Mouse (Mus musculus) midbrain, embryonic 14.5 days (tissue): Measurements from ENCODE around the gene Uchl4. TPM values are rescaled to one million over a fixed set of nuclear protein-coding genes. Genes with fewer than 3 reads are reported as not detected.

ENCODE experiments used
- ATAC-seq: fragments of 200-750 bp; cut with Nextera tagmentation; 2 replicates; pipeline ENCODE4 v1.8.0; 2017; ENCODE audit warnings: moderate number of reproducible peaks, moderate library complexity; ENCODE audit not compliant: low FRiP score, low TSS enrichment
- DNase-seq: peaks from one replicate; pipeline ENCODE4 v3.0.0-alpha.2; 2015
- H3K27ac ChIP-seq: fragments of 300-500 bp; sonication (generic); replicated peaks from 2 replicates; pipeline ENCODE4 v1.5.1; 2014; ENCODE audit warnings: mild to moderate bottlenecking, low read depth, low read length, moderate library complexity
- H3K27me3 ChIP-seq: fragments of 300-500 bp; sonication (generic); 2 replicates; pipeline ENCODE4 v1.6.1; 2014; ENCODE audit warnings: low read length, control low read depth, mixed read lengths; ENCODE audit not compliant: control insufficient read depth, insufficient read depth
- H3K36me3 ChIP-seq: fragments of 300-500 bp; sonication (generic); 2 replicates; pipeline ENCODE4 v1.6.1; 2014; ENCODE audit warnings: low read length, control low read depth; ENCODE audit not compliant: control insufficient read depth, insufficient read depth
- H3K4me1 ChIP-seq: fragments of 300-500 bp; sonication (generic); 2 replicates; pipeline ENCODE4 v1.6.1; 2014; ENCODE audit warnings: mild to moderate bottlenecking, antibody characterized with exemption, low read length, control low read depth; ENCODE audit not compliant: control insufficient read depth, insufficient read depth
- H3K4me2 ChIP-seq: fragments of 300-500 bp; sonication (generic); 2 replicates; pipeline ENCODE4 v1.6.1; 2014; ENCODE audit warnings: mild to moderate bottlenecking, low read length, moderate library complexity
- H3K4me3 ChIP-seq: fragments of 300-500 bp; sonication (generic); replicated peaks from 2 replicates; pipeline ENCODE4 v1.5.1; 2014; ENCODE audit warnings: low read depth, low read length
- H3K9ac ChIP-seq: fragments of 300-500 bp; sonication (generic); replicated peaks from 2 replicates; pipeline ENCODE4 v1.6.1; 2014; ENCODE audit warnings: mild to moderate bottlenecking, low read length, moderate library complexity
- H3K9me3 ChIP-seq: fragments of 300-500 bp; sonication (generic); 2 replicates; pipeline ENCODE4 v1.6.1; 2016; ENCODE audit warnings: low read length, control low read depth, mixed read lengths; ENCODE audit not compliant: control insufficient read depth
- WGBS: fragments of 180-500 bp; shearing (Covaris S2); extraction: QIAGEN DNeasy Blood & Tissue Kit; methylation state at CpG from one replicate; pipeline ENCODE4 v1.1.7; 2014; 5-methylcytosine and 5-hydroxymethylcytosine counted together
- polyA plus RNA-seq: library from polyadenylated mRNA; unstranded; fragments of >200 nt; fragmentation: Nextera tagmentation; extraction: Ambion mirVana; gene quantifications from 2 replicates; pipeline ENCODE4 v1.2.1, GENCODE M21; 2014

Uchl4 gene
- polyA plus RNA-seq, 1 experiment from 2014 or later = 2.9 TPM

- Histone ChIP-seq H3K4me1 (peaks cover 9% of the 10 kb centered on the region; the same call in 1 of the 2 replicates), H3K4me2 (no peak overlapping the region), H3K27me3 (no peaks in the 10 kb centered on the region), H3K27ac (no peak overlapping the region), H3K36me3 (no peaks in the 10 kb centered on the region), H3K9me3 (no peaks in the 10 kb centered on the region), H3K9ac (no peak overlapping the region), H3K4me3 (no peak overlapping the region)
- no peak for ATAC-seq
- DNase-seq = no peak
- 62% methylated on average over 2 of the region's 2 CpGs for WGBS
These were observed 5.1 kb downstream of the Uchl4 start for GRCm38 (mm10) chr9:64240116-64240515.

GRCm38 (mm10) chr9:64240681-64241080 lies 5.7 kb downstream of the Uchl4 start:
- no peak overlapping the region for H3K9ac ChIP-seq
- peaks cover 9% of the 10 kb centered on the region; the same call in 1 of the 2 replicates for H3K4me1 ChIP-seq
- ATAC-seq (no peak), DNase-seq (no peak)
- WGBS = 59% methylated on average over 8 of the region's 8 CpGs
- no peak overlapping the region for H3K4me2 ChIP-seq
- no peaks in the 10 kb centered on the region for H3K36me3 ChIP-seq
- no peak overlapping the region for H3K4me3 ChIP-seq
- H3K27me3 ChIP-seq = no peaks in the 10 kb centered on the region
- H3K9me3 ChIP-seq = no peaks in the 10 kb centered on the region
- H3K27ac ChIP-seq = 0 out of 2 replicates have a peak overlapping the region, but pooled peaks have one; percentile 20

- 81% methylated on average over 6 of the region's 6 CpGs for WGBS
- no peak for DNase-seq
These were observed 7.4 kb downstream of the Uchl4 start for GRCm38 (mm10) chr9:64242381-64242831.

GRCm38 (mm10) chr9:64249371-64249770 lies 14.4 kb downstream of the Uchl4 start:
- no peaks in the 10 kb centered on the region for H3K27me3 ChIP-seq
- H3K4me1 ChIP-seq = peaks cover 11% of the 10 kb centered on the region
- H3K4me3 ChIP-seq = no peak overlapping the region
- no peaks in the 10 kb centered on the region for H3K36me3 ChIP-seq
- H3K27ac ChIP-seq = no peak overlapping the region
- no peaks in the 10 kb centered on the region for H3K9me3 ChIP-seq
- WGBS = 85% methylated on average over 1 of the region's 1 CpGs
- H3K4me2 ChIP-seq = no peak overlapping the region
- DNase-seq (no peak), ATAC-seq (no peak)
- no peak overlapping the region for H3K9ac ChIP-seq

More at GRCm38 (mm10) chr9:64242381-64242831, 7.4 kb downstream of the Uchl4 start:
- no peaks in the 10 kb centered on the region for H3K9me3 ChIP-seq
- H3K9ac ChIP-seq = no peak overlapping the region
- no peaks in the 10 kb centered on the region for H3K27me3 ChIP-seq
- no peak for ATAC-seq
- H3K36me3 ChIP-seq = no peaks in the 10 kb centered on the region
- H3K4me2 ChIP-seq = no peak overlapping the region
- no peak overlapping the region for H3K4me3 ChIP-seq
- peaks cover 9% of the 10 kb centered on the region; the same call in 1 of the 2 replicates for H3K4me1 ChIP-seq
- no peak overlapping the region for H3K27ac ChIP-seq

- no peaks in the 10 kb centered on the region for H3K27me3 ChIP-seq
- ATAC-seq = no peak
These were observed 15.2 kb downstream of the Uchl4 start for GRCm38 (mm10) chr9:64250111-64250730.

GRCm38 (mm10) chr9:64252591-64253020 lies 17.6 kb downstream of the Uchl4 start:
- no peaks in the 10 kb centered on the region for H3K9me3 ChIP-seq
- no peaks in the 10 kb centered on the region for H3K27me3 ChIP-seq
- ATAC-seq = no peak
- peak overlapping the region; percentile 89 for H3K4me3 ChIP-seq
- H3K9ac ChIP-seq = peak overlapping the region; percentile 84
- peak overlapping the region; percentile 87 for H3K27ac ChIP-seq
- peak overlapping the region; percentile 91 for H3K4me2 ChIP-seq
- peaks cover 11% of the 10 kb centered on the region for H3K4me1 ChIP-seq
- WGBS = under 1% methylated on average over 16 of the region's 16 CpGs
- H3K36me3 ChIP-seq = no peaks in the 10 kb centered on the region
- peak; percentile 40 for DNase-seq

More at GRCm38 (mm10) chr9:64250111-64250730, 15.2 kb downstream of the Uchl4 start:
- Histone ChIP-seq H3K9ac (no peak overlapping the region), H3K27ac (no peak overlapping the region), H3K4me2 (no peak overlapping the region), H3K9me3 (no peaks in the 10 kb centered on the region), H3K4me3 (no peak overlapping the region), H3K36me3 (no peaks in the 10 kb centered on the region), H3K4me1 (peaks cover 11% of the 10 kb centered on the region)
- DNase-seq = no peak

- Histone ChIP-seq H3K27me3 (no peaks in the 10 kb centered on the region), H3K9me3 (no peaks in the 10 kb centered on the region), H3K9ac (peak within 1 kb of the TSS; percentile 84), H3K4me1 (peaks cover 11% of the 10 kb centered on the region), H3K4me3 (peak within 1 kb of the TSS; percentile 89), H3K4me2 (peak within 1 kb of the TSS; percentile 91), H3K27ac (peak within 1 kb of the TSS; percentile 87), H3K36me3 (no peaks in the 10 kb centered on the region)
- DNase-seq = peak; percentile 100
- peak; percentile 97 for ATAC-seq
- under 1% methylated on average over 88 of the region's 89 CpGs for WGBS
These were observed 18.3 kb downstream of the Uchl4 start, which contains the start of gene Map2k1 for GRCm38 (mm10) chr9:64253021-64253904. Gene Map2k1 (minus strand): TSS chr9:64253631.

GRCm38 (mm10) chr9:64255422-64255821 lies 20.4 kb downstream of the Uchl4 start:
- H3K9me3 ChIP-seq = no peaks in the 10 kb centered on the region
- ATAC-seq = no peak
- no peak overlapping the region for H3K9ac ChIP-seq
- DNase-seq = no peak
- WGBS = 80% methylated on average over 3 of the region's 3 CpGs
- H3K4me1 ChIP-seq = peaks cover 11% of the 10 kb centered on the region
- no peak overlapping the region for H3K4me2 ChIP-seq
- no peak overlapping the region for H3K4me3 ChIP-seq
- no peaks in the 10 kb centered on the region for H3K36me3 ChIP-seq
- H3K27me3 ChIP-seq = no peaks in the 10 kb centered on the region
- H3K27ac ChIP-seq = no peak overlapping the region
